Mouse (Mus musculus) embryonic fibroblast, embryonic 13.5 days (primary cell): ENCODE data around the gene Pcolce. TPM values are rescaled to one million over a fixed set of nuclear protein-coding genes. Genes with fewer than 3 reads are reported as not detected.
"Not testable (repeated sequence)": the region's sequence is repeated elsewhere in the genome, so short reads cannot be mapped to it uniquely, and the experiment has no call there.

Experiments used
- H3K27ac ChIP-seq: 2 replicates; pipeline ENCODE4 v1.5.1; 2012; ENCODE audit warnings: low read length, control low read depth, inconsistent platforms; ENCODE audit not compliant: insufficient read depth
- H3K4me1 ChIP-seq: 2 replicates; pipeline ENCODE4 v1.6.1; 2011; ENCODE audit warnings: low read length; ENCODE audit not compliant: control insufficient read depth, insufficient read depth
- H3K4me3 ChIP-seq: 2 replicates; pipeline ENCODE4 v1.5.1; 2011; ENCODE audit warnings: mild to moderate bottlenecking, control low read depth, low read length; ENCODE audit not compliant: insufficient read depth
- CTCF ChIP-seq: IDR thresholded peaks from 2 replicates; pipeline ENCODE4 v1.5.1; 2011; ENCODE audit warnings: mild to moderate bottlenecking, control low read depth, low read length, moderate library complexity, borderline replicate concordance; ENCODE audit not compliant: insufficient read depth
- POLR2A ChIP-seq: IDR thresholded peaks from 2 replicates; pipeline ENCODE4 v1.6.1; 2011; ENCODE audit warnings: low read depth, mild to moderate bottlenecking, control low read depth, low read length, moderate library complexity
- polyA plus RNA-seq: library from polyadenylated mRNA; stranded (reverse); fragments of >200 nt; gene quantifications from 2 replicates; pipeline ENCODE4 v1.2.4, GENCODE M21; 2011; ENCODE audit warnings: low read depth; ENCODE audit not compliant: missing spikeins, insufficient read length

Pcolce gene
- polyA plus RNA-seq, 1 experiment: 732 TPM

DNA sequence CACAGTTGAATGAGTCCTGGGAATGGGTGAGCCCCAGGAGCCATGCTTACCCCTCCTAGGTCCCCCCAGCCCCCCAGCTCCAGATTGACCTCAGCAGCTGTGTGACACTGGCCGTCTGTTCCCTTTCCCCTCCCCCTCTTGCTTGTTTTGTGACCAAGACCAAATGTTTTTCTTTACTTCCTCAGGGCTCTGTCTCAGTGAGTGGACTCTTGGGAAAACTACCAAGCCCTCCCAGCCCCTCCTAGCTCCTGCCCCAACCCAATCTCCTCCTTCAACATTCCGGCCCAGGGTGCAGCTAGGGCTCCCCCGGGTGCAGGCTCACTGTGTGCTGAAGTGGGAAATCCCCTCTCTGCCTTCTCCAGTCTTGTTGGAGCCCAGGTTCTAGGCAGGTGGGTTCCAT is 17.0 kb upstream of the Pcolce start:
- H3K4me3 ChIP-seq: peak overlapping the region; percentile 5; the same call in 1 of the 2 replicates
- TF ChIP-seq POLR2A (no peak), CTCF (no peak)
- peaks cover 9% of the 10 kb centered on the region; the same call in 1 of the 2 replicates for H3K4me1 ChIP-seq
- 0 out of 2 replicates have a peak overlapping the region, but pooled peaks have one; percentile 6 for H3K27ac ChIP-seq

DNA sequence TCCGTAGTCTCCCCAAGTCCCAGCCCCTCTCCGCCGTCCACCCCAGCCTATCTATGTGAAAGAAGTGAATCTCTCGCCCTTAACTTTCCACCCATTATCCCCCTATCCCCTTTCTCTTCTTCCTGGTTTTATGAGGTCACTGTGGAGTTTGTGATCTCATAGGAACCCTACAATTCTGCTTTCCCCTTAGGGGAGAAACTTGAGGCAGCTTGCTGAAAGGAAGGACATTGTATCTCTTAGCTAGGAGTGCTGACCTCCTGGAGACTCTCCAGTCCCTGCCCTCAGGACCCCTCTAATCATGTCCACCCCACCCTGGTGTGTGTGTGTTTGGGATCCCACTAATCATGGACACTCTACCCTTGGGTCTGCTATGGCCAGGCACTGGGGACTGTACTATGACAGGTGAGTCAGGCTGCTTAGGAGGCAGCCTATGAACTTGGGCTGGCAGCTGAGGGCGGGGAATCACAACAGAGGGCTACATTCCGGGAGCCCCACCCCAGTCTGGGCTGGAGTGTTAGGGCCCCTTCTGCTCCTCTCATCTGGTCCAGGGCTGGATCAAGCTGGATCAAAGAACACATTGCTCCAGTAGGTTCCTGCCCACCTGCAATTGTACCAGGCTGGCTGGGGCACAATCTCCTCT is 16.4 kb upstream of the Pcolce start:
- H3K4me1 ChIP-seq: peaks cover 9% of the 10 kb centered on the region; the same call in 1 of the 2 replicates

DNA sequence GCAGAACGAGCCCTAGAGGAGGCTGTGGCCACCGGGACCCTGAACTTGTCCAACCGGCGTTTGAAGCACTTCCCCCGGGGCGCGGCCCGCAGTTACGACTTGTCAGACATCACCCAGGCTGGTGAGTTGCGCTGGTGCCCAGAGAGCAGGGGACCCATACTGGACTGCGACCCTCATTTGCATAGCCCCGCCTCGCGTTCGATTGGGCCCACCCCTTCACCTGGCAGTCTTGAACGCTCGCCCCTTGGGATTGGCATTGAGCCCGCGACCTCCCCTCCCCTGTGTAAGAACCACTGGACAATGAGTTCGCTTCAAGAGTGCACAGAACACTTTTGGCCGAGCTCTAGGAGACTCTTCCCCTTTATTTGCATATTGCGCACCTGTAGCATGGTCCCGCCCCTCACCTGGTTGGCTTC is 15.7 kb upstream of the Pcolce start:
- no peak for TF ChIP-seq CTCF
- no peak for TF ChIP-seq POLR2A
- peaks cover 9% of the 10 kb centered on the region; the same call in 1 of the 2 replicates for H3K4me1 ChIP-seq

More for the DNA sequence above, 16.4 kb upstream of the Pcolce start:
- no peak for TF ChIP-seq CTCF
- no peak for TF ChIP-seq POLR2A
- Histone ChIP-seq H3K27ac (0 out of 2 replicates have a peak overlapping the region, but pooled peaks have one; percentile 6), H3K4me3 (peak overlapping the region; percentile 66)

DNA sequence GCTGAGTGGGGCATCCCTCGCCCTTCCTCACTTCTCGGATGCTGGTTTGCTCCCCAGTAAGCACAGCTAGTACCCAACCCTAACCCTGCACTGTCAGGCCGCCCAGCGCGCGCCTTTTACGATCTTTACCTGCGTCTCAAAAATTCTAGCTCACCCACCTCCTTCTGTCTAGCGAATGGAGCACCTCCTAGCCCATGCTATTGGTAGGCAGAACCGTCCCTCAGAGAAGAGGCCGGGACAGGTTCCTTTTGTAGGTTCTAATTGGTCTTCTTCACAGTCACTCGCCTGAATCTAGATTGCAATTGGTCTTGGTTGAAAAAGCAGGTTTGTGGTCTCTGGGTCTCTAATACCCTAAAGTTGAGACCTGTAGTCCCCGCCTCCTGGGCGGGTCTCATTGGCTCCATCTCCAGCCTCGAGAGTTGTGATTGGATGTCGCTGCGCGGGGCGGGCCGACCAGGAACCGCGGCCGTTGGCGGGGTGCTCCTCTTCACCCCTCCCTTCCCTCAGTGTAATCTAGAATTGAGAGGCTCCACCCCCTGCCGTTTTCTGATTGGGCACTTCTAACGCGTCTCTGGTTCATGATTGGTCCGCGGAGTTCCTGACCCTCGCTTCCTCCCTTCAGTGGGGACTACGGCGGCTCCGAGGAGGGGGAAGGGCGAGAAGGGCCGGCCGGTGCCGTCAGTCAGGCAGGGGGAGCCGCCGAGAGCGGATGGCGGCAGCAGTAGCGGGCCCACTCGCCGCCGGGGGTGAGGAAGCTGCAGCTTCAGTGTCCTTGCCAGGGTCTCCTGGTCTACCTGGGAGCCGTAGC is 15.1 kb upstream of the Pcolce start, which contains the start of the genes Fbxo24, Lrch4 and Gm20605:
Fbxo24 (minus strand) TSS at position 505 of the 808 bp plus-strand sequence.
Lrch4 (plus strand) TSS at position 624 of the 808 bp plus-strand sequence.
Gm20605 (plus strand) TSS at position 678 of the 808 bp plus-strand sequence.
- no peak for TF ChIP-seq CTCF
- peak; percentile 93 for TF ChIP-seq POLR2A
- peak within 1 kb of the TSS; percentile 66 for H3K4me3 ChIP-seq
- peaks cover 9% of the 10 kb centered on the region; the same call in 1 of the 2 replicates for H3K4me1 ChIP-seq
- peak within 1 kb of the TSS; percentile 44 for H3K27ac ChIP-seq

More for the DNA sequence above, 15.7 kb upstream of the Pcolce start:
- H3K27ac ChIP-seq: peak overlapping the region; percentile 32; the same call in 1 of the 2 replicates
- peak overlapping the region; percentile 66 for H3K4me3 ChIP-seq

DNA sequence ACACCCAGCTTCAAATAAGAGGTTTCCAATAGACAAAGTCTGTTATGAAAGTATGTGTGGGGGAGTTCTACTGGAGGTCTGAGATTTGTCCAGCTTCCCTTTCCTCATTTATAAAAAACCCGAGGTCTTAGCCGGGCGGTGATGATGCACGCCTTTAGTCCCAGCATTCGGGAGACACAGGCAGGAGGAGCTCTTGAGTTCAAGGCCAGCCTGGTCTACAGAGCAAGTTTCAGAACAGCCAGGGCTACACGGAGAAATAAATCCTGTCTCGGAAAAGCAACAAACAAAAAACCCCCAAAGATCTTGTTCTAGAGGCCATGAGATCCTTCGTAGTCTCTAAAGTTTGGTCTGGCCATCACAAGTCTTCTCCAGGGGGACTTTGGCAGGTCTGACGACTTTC is 14.4 kb upstream of the Pcolce start:
- H3K4me1 ChIP-seq: peaks cover 9% of the 10 kb centered on the region; the same call in 1 of the 2 replicates
- peak overlapping the region; percentile 44 for H3K27ac ChIP-seq
- H3K4me3 ChIP-seq: peak overlapping the region; percentile 60
- TF ChIP-seq CTCF (no peak), POLR2A (no peak; the same call in 1 of the 2 replicates)

DNA sequence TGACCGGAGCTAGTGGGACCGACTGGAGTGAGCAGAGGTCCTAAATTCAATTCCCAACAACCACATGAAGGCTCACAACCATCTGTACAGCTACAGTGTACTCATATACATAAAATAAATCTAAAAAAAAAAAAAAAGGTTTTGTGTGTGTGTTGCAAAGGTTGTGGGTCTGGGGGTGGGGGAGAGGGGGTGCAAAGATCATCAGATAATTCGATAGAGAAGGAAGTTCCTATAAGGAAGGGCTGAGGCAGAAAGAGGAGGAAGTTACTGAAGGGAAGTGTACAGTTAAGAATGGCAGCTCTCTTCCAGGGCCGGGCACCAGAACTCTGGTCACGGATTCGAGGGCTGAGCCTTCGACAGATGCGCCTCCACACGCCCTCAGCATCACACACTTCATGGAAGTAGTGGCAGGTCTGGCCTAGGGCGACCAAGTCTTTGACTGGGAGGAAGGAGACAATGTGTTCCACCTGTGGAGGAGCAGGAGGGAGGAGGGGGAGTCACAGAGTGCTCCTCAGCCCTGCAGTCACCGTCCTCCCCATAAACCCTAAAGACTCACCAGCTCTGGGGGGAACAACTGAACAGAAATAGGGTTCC is 10.4 kb upstream of the Pcolce start:
- H3K27ac ChIP-seq: no peak overlapping the region
- H3K4me1 ChIP-seq: no peaks in the 10 kb centered on the region
- no peak overlapping the region for H3K4me3 ChIP-seq
- TF ChIP-seq CTCF: no peak
- TF ChIP-seq POLR2A: no peak

DNA sequence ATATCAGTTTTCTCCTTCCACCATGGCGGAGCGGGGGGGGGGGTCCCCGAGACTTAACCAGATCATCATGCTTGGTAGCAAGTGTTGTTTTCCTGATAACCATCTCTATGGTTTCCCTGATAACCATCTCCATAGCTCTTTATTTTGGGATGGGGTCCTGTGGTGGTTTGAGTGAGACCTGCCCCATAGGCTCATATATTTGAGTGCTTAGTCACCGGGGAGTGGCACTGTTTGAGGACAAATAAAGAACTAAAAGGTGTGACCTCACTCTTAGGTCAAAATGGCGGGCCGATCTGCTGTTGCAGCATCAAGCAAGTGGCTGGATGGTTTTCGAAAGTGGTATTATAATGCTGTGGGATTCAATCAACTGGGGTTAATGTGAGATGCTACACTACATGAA is 1.8 kb upstream of the Pcolce start:
- H3K4me1 ChIP-seq: peaks cover 13% of the 10 kb centered on the region
- H3K4me3 ChIP-seq: no peak overlapping the region
- no peak overlapping the region for H3K27ac ChIP-seq
- no peak for TF ChIP-seq CTCF
- no peak for TF ChIP-seq POLR2A

DNA sequence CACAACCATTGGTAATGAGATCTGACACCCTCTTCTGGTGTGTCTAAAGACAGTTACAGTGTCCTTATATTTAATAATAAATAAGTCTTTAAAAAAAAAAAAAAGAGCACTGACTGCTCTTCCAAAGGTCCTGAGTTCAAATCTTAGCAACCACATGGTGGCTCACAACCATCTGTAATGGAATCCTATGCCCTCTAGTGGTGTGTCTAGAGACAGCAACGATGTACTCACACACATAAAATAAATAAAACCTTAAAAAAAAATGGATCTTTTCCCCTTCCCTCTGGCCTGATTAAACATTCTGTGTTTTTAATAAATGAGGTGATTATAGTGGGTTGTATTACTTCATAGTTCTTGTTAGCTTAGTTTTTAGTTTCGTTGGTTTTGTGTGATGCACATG is 1.3 kb upstream of the Pcolce start:
- H3K4me3 ChIP-seq, H3K27ac ChIP-seq: not testable (repeated sequence)
- H3K4me1 ChIP-seq: peaks cover 13% of the 10 kb centered on the region

DNA sequence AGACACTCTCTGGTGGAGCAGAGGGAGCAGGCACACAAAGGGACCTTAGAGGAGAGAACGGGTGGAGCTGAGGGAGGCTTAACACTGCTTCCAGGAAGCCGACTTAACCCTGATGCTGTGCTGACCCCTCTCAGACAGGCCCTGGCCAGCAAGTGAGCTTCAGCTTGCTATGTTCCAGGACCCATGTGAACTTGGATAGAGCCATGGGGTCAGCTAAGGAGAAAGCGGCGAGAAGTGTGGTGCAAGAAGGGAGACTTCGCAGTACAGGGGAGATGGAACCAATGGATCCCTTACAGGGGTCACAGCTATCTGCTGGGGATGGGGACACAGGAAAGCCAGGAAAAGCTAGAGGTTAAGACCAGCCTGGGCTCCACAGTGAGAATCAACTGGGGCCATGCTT is 508 bp downstream of the Pcolce start:
- Histone ChIP-seq H3K27ac (peak overlapping the region; percentile 45), H3K4me3 (no peak overlapping the region), H3K4me1 (peaks cover 13% of the 10 kb centered on the region)
- TF ChIP-seq CTCF: no peak
